Mouse (Mus musculus) thymus, adult 2 months (tissue): ENCODE measurements around the gene Pxylp1.

Experiments used
- CTCF ChIP-seq: fragments of 200-500 bp; IDR thresholded peaks from 2 replicates; pipeline ENCODE4 v1.5.1; 2012; ENCODE audit warnings: mild to moderate bottlenecking, control low read depth, low read length, moderate library complexity, borderline replicate concordance; ENCODE audit not compliant: control insufficient read depth, poor library complexity, insufficient read depth; ENCODE audit errors: extremely low read depth
- POLR2A ChIP-seq: fragments of 200-500 bp; IDR thresholded peaks from 2 replicates; pipeline ENCODE4 v1.6.1; 2012; ENCODE audit warnings: mild to moderate bottlenecking, low read length, control low read depth, moderate library complexity; ENCODE audit not compliant: control insufficient read depth, poor library complexity, insufficient read depth; ENCODE audit errors: extremely low read depth

- no peak for TF ChIP-seq CTCF
- no peak for TF ChIP-seq POLR2A
Observed at GRCm38 (mm10) chr9:96782062-96782461, 110.4 kb downstream of the Pxylp1 start.
